In genomic region chr3:57344811-57345210, GRCm38 (mm10) we compare ENCODE assay signal across 18 mouse cellular contexts. TPM values are rescaled to one million over a fixed set of nuclear protein-coding genes. Genes with fewer than 3 reads are reported as not detected.
A peak's percentile ranks its signal among the peaks of the same experiment; 100 is the strongest.
DNase-seq lines count a peak whose midpoint lies in the region; ATAC-seq and TF ChIP-seq lines count a peak whose summit lies in the region.
"Had no signal": no experiment of that assay in that cellular context is flagged by ENCODE, and none has a peak within 500 bp of the region (broad histone marks: within the 10 kb centered on the region; RNA-seq: fewer than 3 reads in every experiment).

No protein-coding gene starts in this region.

- no peak for TF ChIP-seq POLR2A in small intestine, adult 2 months (IDR thresholded peaks at IDR 0.05; ENCODE audit: low read depth, low read length)

- WGBS in lung, embryonic 14.5 days, result 48% methylated on average over 5 of the region's 5 CpGs
- 64% methylated on average over 5 of the region's 5 CpGs for WGBS in intestine, embryonic 14.5 days
- 48% methylated on average over 5 of the region's 5 CpGs for WGBS in small intestine, adult 2 months

- no peak overlapping the region for H3K4me2 ChIP-seq in lung, embryonic 14.5 days
- H3K4me2 ChIP-seq in intestine, embryonic 14.5 days (ENCODE audit: low read length), result no peak overlapping the region
- H3K4me2 ChIP-seq: midbrain, embryonic 11.5 days had no signal

- DNase-seq in lung, embryonic 14.5 days, result peak; percentile 2
- no peak for DNase-seq in lung, postnatal 10 days
- DNase-seq in intestine, embryonic 14.5 days (ENCODE audit: low spot score), result no peak
- DNase-seq in liver, result peak; percentile 10
- no peak for DNase-seq in kidney, adult 8-10 months
- DNase-seq in thymus, postnatal 25 days, result no peak
- no peak for DNase-seq in urinary bladder, postnatal 25 days (ENCODE audit: low spot score)
- DNase-seq: adrenal gland, postnatal 25 days; cerebellum, postnatal 14 days; kidney, postnatal 10 days; layer of hippocampus, adult 9-11 months had no signal

- H3K27me3 ChIP-seq in lung, embryonic 14.5 days (ENCODE audit: insufficient read depth, low read length), result no peaks in the 10 kb centered on the region
- H3K27me3 ChIP-seq in intestine, embryonic 14.5 days (replicated peaks; ENCODE audit: control insufficient read depth, insufficient read depth, low read length), result no peaks in the 10 kb centered on the region
- no peaks in the 10 kb centered on the region for H3K27me3 ChIP-seq in small intestine, adult 2 months (ENCODE audit: control insufficient read depth, insufficient read depth, low read length)

- peak overlapping the region; percentile 36; the same call in 1 of the 2 replicates for H3K27ac ChIP-seq in lung, embryonic 14.5 days (ENCODE audit: low read depth)
- H3K27ac ChIP-seq in intestine, embryonic 14.5 days (ENCODE audit: low read depth), result 0 out of 2 replicates have a peak overlapping the region, but pooled peaks have one; percentile 25
- 0 out of 2 replicates have a peak overlapping the region, but pooled peaks have one; percentile 30 for H3K27ac ChIP-seq in small intestine, adult 2 months (ENCODE audit: insufficient read depth, low read depth, low read length)
- H3K27ac ChIP-seq: hindbrain, embryonic 10.5 days had no signal

- no peak overlapping the region for H3K4me3 ChIP-seq in lung, embryonic 14.5 days (ENCODE audit: low read depth, low read length)
- no peak overlapping the region for H3K4me3 ChIP-seq in intestine, embryonic 14.5 days (ENCODE audit: low read depth, low read length)
- H3K4me3 ChIP-seq in small intestine, adult 2 months (ENCODE audit: low read depth, low read length), result no peak overlapping the region
- H3K4me3 ChIP-seq: hindbrain, embryonic 10.5 days; myocyte had no signal

- H3K9me3 ChIP-seq in lung, embryonic 14.5 days (ENCODE audit: low read depth, low read length), result no peaks in the 10 kb centered on the region
- no peaks in the 10 kb centered on the region for H3K9me3 ChIP-seq in intestine, embryonic 14.5 days (ENCODE audit: control insufficient read depth, low read length)
- H3K9me3 ChIP-seq: hindbrain, embryonic 10.5 days had no signal

- no peaks in the 10 kb centered on the region for H3K36me3 ChIP-seq in lung, embryonic 14.5 days (ENCODE audit: insufficient read depth)
- no peaks in the 10 kb centered on the region for H3K36me3 ChIP-seq in intestine, embryonic 14.5 days (ENCODE audit: control insufficient read depth, insufficient read depth, low read length)
- no peaks in the 10 kb centered on the region for H3K36me3 ChIP-seq in small intestine, adult 2 months (ENCODE audit: control insufficient read depth, insufficient read depth, low read length)
- H3K36me3 ChIP-seq: hindbrain, embryonic 10.5 days had no signal

- H3K9ac ChIP-seq in lung, embryonic 14.5 days, result no peak overlapping the region
- H3K9ac ChIP-seq in intestine, embryonic 14.5 days (ENCODE audit: low read length), result no peak overlapping the region

- no peaks in the 10 kb centered on the region for H3K4me1 ChIP-seq in lung, embryonic 14.5 days (ENCODE audit: insufficient read depth)
- H3K4me1 ChIP-seq in intestine, embryonic 14.5 days (replicated peaks; ENCODE audit: control insufficient read depth, insufficient read depth, low read length), result peaks cover 4% of the 10 kb centered on the region; the same call in 1 of the 2 replicates
- H3K4me1 ChIP-seq in small intestine, adult 2 months (ENCODE audit: control insufficient read depth, insufficient read depth, insufficient read length, low read length), result peaks cover 7% of the 10 kb centered on the region; the same call in 1 of the 2 replicates

- no peak for ATAC-seq in lung, embryonic 14.5 days (ENCODE audit: insufficient read depth)
- 0 out of 2 replicates have a peak, but pooled peaks have one; percentile 9 for ATAC-seq in intestine, embryonic 14.5 days (replicated peaks; ENCODE audit: low FRiP score, low TSS enrichment, low read depth)
- ATAC-seq: CD4-positive, CD25-positive, alpha-beta regulatory T cell, adult 4 months; forebrain, embryonic 14.5 days; inflammation-experienced regulatory T-cells, adult 6 months had no signal

- TF ChIP-seq CTCF in lung, embryonic 14.5 days (IDR thresholded peaks at IDR 0.05; ENCODE audit: low read depth), result no peak
- TF ChIP-seq CTCF in small intestine, adult 2 months (IDR thresholded peaks at IDR 0.05; ENCODE audit: extremely low read depth, insufficient read length, insufficient replicate concordance, low read depth, low read length), result no peak

RNA-seq across cellular contexts. Expression of gene Tm4sf1, which starts 43.0 kb away (rescaled TPM):
- polyA plus RNA-seq in lung, embryonic 14.5 days (2014; fragmentation: Nextera tagmentation; extraction: Ambion mirVana), result 53.8 and 60.9 TPM in 2 replicates
- polyA plus RNA-seq in intestine, embryonic 14.5 days (2014; fragmentation: Nextera tagmentation; extraction: Ambion mirVana), result 64.0 and 64.4 TPM in 2 replicates
- polyA plus RNA-seq in small intestine, adult 2 months (2012; rRNA removed), result 4.0 and 8.5 TPM in 2 replicates
- polyA plus RNA-seq: inflammation-experienced regulatory T-cells, adult 6 months had no signal

Comparison
In these comparisons a context has a peak if more than half of its experiments do, and no peak if none do; other contexts are left out.
1. DNase-seq: peak in lung, embryonic 14.5 days (single experiment) and liver (single experiment); none in lung, postnatal 10 days (single experiment), intestine, embryonic 14.5 days (single experiment), kidney, adult 8-10 months (0 of 2), thymus, postnatal 25 days (single experiment) and urinary bladder, postnatal 25 days (single experiment).
2. Peak in every context shown above with its lines, with median percentiles within 50 percentile points of each other: H3K27ac ChIP-seq.